Mouse (Mus musculus): Measurements from ENCODE around the gene Pip4p1.

DNA sequence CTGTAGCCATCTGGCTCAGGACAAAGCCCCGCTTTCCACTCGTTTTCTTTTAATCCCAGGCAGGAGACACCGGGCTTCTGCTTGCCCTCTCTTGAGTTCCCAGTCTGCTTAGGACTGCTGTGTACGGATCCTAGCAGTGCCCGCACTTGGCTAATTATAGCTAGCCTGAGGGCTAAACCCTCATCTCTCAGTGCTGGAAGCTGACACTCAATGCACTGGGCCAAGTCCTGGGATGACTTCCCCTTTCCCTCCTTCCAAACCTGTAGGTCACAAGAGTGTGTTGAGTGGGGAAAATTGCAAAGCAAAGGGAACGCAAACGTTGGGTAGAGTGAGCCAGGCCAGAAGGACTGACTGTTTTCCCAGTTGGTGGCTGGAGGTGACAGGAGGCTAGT is 33.3 kb downstream of the Pip4p1 start, which contains the start of gene Klhl33:
- TF ChIP-seq POLR2A (IDR thresholded peaks at IDR 0.05; ENCODE audit: low read depth, low read length) (no peak), CTCF (IDR thresholded peaks at IDR 0.05; ENCODE audit: extremely low read depth, insufficient read length, insufficient replicate concordance, low read depth, low read length) (no peak)
